Mouse (Mus musculus) brain, embryonic 14.5 days (tissue): ENCODE measurements around the gene Tmem190. TPM values are rescaled to one million over a fixed set of nuclear protein-coding genes. Genes with fewer than 3 reads are reported as not detected.
A peak's percentile ranks its signal among the peaks of the same experiment; 100 is the strongest.
"Not testable (repeated sequence)": the region's sequence is repeated elsewhere in the genome, so short reads cannot be mapped to it uniquely, and the experiment has no call there.

Experiments
- DNase-seq: peaks from one replicate; pipeline ENCODE4 v3.0.0-alpha.2; 2011; ENCODE audit warnings: low read depth
- CTCF ChIP-seq: fragments of 200-500 bp; IDR thresholded peaks from 2 replicates; pipeline ENCODE4 v1.5.1; 2012; ENCODE audit warnings: inconsistent platforms, mild to moderate bottlenecking, moderate library complexity, borderline replicate concordance; ENCODE audit not compliant: insufficient read depth, insufficient read length; ENCODE audit errors: extremely low read depth
- POLR2A ChIP-seq: fragments of 200-500 bp; IDR thresholded peaks from 2 replicates; pipeline ENCODE4 v1.6.1; 2012; ENCODE audit warnings: mild to moderate bottlenecking, inconsistent platforms, borderline replicate concordance; ENCODE audit not compliant: poor library complexity, insufficient read depth, insufficient read length, severe bottlenecking; ENCODE audit errors: extremely low read depth
- polyA plus RNA-seq: library from polyadenylated mRNA; depleted of rRNA; stranded (reverse); fragments of >200 nt; gene quantifications from 2 replicates; pipeline ENCODE4 v1.2.3, GENCODE M21; 2012

Gene Tmem190
- polyA plus RNA-seq, 1 experiment = not detected

GRCm38 (mm10) chr7:4776861-4777830, 5.6 kb upstream of the Tmem190 start:
- DNase-seq = peak; percentile 82
- no peak for TF ChIP-seq POLR2A
- TF ChIP-seq CTCF = no peak

GRCm38 (mm10) chr7:4777851-4778637, 4.7 kb upstream of the Tmem190 start:
- no peak for DNase-seq
- no peak for TF ChIP-seq CTCF
- no peak for TF ChIP-seq POLR2A

GRCm38 (mm10) chr7:4779921-4780320, 2.8 kb upstream of the Tmem190 start:
- TF ChIP-seq POLR2A = no peak
- TF ChIP-seq CTCF = no peak
- DNase-seq = no peak

GRCm38 (mm10) chr7:4782130-4782529, 607 bp upstream of the Tmem190 start:
- TF ChIP-seq CTCF = no peak
- TF ChIP-seq POLR2A = no peak
- DNase-seq = no peak

- TF ChIP-seq POLR2A = no peak
- TF ChIP-seq CTCF = no peak
- DNase-seq = no peak
These were observed 1.0 kb downstream of the Tmem190 start for GRCm38 (mm10) chr7:4783667-4784268.

- peak; percentile 77 for DNase-seq
- TF ChIP-seq POLR2A = 0 out of 2 replicates have a peak, but pooled peaks have one; percentile 25
- peak; percentile 11; the same call in 1 of the 2 replicates for TF ChIP-seq CTCF
These were observed 6.0 kb downstream of the Tmem190 start for GRCm38 (mm10) chr7:4788499-4789435.

- peak; percentile 10 for DNase-seq
- TF ChIP-seq POLR2A = 0 out of 2 replicates have a peak, but pooled peaks have one; percentile 19
- TF ChIP-seq CTCF = no peak
These were observed 6.7 kb downstream of the Tmem190 start, which contains the start of gene Tmem238 for GRCm38 (mm10) chr7:4789436-4789935. Gene Tmem238 (minus strand): TSS chr7:4789656.

- TF ChIP-seq CTCF (no peak), POLR2A (peak; percentile 81; the same call in 1 of the 2 replicates)
These were observed 9.8 kb downstream of the Tmem190 start, which contains the start of gene Rpl28 for GRCm38 (mm10) chr7:4792278-4793212. Gene Rpl28 (plus strand): TSS chr7:4792874.

GRCm38 (mm10) chr7:4793248-4793647, 10.5 kb downstream of the Tmem190 start:
- DNase-seq = not testable (repeated sequence)

More at GRCm38 (mm10) chr7:4792278-4793212, 9.8 kb downstream of the Tmem190 start, which contains the start of gene Rpl28:
- DNase-seq = peak; percentile 99
